Mouse (Mus musculus) neural tube, embryonic 10.5 days (tissue): ENCODE measurements around the gene Mt2.

ENCODE experiments used
- DNase-seq: peaks from one replicate; pipeline ENCODE4 v3.0.0-alpha.2; 2017; ENCODE audit warnings: low spot score; ENCODE audit errors: extremely low spot score

The Mt2 gene

DNA sequence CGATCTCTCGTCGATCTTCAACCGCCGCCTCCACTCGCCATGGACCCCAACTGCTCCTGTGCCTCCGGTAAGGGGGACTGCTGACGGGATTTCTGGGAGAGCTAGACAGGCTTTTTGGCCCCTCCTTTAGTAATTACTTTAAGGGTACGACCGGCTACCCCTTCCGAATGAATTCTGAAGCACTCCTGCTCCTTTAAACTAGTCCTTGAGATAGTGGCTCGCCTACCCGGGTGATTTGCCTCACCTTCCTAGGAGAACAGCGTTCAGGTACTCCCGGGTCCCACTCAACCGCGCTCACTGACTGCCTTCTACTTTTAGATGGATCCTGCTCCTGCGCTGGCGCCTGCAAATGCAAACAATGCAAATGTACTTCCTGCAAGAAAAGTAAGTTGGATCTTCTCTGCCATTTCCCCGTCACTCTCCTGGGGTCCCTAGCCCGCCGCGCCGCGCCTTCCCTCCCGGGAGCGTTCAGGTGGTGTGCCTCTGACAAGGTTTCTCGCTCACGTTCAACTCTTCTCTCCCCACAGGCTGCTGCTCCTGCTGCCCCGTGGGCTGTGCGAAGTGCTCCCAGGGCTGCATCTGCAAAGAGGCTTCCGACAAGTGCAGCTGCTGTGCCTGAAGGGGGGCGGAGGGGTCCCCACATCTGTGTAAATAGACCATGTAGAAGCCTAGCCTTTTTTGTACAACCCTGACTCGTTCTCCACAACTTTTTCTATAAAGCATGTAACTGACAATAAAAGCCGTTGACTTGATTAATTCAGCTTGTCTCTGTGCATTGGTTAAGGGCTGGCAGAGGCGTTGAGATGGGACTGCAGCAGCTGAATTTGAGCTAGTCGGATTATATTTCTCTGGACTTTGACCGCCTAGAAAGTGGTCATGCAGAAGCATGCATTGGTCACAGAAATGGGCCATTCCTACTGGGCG lies 607 bp downstream of the Mt2 start:
- peak; percentile 70 for DNase-seq

DNA sequence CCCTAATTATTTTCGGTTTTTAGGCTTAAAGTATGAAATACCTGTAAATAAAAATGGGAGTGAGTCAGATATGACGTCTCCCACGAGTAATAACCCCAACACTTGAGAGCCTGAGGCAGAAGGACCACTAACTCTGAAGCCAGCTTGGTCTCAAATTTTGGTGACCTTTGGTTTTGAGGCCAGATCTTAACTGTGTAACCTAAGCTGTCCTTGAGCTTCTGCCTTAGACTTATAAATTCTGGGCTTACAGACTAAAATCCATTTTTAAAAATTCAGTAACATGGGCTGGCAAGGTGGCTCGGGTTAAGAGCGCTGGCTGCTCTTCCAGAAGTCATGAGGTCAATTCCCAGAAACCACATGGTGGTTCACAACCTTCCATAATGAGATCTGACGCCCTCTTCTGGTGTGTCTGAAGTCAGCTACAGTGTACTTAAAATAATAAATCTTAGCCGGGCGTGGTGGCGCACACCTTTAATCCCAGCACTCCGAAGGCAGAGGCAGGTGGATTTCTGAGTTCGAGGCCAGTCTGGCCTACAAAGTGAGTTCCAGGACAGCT lies 1.5 kb downstream of the Mt2 start:
- no peak for DNase-seq

DNA sequence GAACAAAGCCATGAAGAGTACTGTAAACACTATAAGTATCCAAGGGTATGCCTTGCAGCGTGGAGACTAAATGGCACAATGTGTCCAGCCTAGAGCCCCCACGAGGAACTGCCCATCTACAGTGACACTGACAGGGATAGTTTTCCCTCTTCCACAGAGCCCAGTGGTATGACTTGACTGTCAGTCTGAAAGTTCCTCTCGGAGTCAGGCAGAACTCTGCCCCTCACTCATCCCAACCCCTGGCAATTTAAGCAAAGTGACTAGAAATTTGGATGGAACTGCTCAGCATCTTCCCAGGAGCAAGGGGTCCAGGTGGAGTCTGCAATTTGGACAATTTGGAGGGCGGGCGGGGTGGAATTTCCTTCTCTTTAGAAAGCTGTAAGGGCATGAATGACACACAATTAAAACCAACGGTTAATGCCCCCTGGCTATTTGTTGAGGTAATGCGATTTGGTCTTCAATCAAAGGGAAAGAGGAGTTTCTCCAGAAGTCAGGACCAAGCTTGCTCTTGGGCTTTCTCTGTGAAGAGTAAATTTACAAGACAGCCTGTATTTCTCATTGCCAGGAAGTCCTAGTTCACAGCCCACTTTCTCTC lies 2.3 kb downstream of the Mt2 start:
- DNase-seq = no peak

DNA sequence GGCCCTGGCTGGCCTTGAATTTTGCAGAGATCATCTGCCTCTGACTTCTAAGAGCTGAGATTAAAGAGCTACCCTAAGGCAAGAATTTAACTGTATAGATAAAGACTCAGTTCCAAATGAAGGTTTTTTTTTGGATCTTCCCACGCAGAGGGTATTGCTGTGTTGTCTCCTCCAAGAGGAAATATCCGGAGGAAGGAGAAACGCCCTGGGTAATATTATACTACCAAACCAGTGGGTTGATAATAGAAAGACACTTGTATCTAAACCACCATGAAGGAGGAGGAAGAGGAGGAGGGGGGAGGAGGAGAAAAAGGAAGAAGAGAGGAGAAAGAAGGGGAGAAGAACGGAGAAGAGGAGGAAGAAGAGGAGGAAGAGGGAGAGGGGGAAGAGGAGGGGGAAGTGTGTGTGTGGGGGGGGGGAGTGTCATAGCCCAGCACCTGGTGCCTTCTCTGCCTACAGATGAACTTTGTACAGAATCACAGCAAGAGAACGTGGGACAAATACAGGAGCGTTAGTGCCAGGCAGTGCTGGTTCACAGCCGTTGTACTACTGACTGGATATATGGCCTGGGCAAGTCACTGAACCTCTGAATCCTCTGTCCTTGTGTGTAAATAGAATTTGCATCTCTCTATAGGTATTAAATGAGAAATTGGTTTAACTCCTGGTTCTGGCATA lies 5.4 kb downstream of the Mt2 start:
- peak; percentile 9 for DNase-seq

DNA sequence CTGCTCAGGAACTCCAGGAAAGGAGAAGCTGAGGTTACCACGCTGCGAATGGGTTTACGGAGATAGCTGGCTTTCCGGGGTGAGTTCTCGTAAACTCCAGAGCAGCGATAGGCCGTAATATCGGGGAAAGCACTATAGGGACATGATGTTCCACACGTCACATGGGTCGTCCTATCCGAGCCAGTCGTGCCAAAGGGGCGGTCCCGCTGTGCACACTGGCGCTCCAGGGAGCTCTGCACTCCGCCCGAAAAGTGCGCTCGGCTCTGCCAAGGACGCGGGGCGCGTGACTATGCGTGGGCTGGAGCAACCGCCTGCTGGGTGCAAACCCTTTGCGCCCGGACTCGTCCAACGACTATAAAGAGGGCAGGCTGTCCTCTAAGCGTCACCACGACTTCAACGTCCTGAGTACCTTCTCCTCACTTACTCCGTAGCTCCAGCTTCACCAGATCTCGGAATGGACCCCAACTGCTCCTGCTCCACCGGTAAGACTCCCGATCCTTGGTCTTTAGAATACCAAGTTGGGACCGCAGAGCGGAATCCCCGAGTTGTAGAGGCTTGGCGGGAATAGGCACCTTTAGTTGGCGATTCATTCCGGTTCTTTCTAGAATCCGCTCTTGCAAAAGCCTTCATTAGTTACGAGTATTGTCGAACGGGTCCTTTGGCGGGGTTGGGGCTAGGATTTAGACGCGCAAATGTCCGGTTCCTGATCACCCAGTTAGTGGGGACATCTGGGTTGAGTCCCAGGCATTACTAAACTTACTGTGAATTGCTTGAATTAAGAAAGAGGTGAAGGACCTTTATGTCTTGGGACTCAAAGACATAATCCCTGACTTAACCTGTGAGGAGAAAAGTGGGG lies 6.6 kb downstream of the Mt2 start, which contains the start of gene Mt1:
TSS of gene Mt1 (plus strand) at position 226 of the 856 bp plus-strand sequence.
- peak; percentile 72 for DNase-seq

DNA sequence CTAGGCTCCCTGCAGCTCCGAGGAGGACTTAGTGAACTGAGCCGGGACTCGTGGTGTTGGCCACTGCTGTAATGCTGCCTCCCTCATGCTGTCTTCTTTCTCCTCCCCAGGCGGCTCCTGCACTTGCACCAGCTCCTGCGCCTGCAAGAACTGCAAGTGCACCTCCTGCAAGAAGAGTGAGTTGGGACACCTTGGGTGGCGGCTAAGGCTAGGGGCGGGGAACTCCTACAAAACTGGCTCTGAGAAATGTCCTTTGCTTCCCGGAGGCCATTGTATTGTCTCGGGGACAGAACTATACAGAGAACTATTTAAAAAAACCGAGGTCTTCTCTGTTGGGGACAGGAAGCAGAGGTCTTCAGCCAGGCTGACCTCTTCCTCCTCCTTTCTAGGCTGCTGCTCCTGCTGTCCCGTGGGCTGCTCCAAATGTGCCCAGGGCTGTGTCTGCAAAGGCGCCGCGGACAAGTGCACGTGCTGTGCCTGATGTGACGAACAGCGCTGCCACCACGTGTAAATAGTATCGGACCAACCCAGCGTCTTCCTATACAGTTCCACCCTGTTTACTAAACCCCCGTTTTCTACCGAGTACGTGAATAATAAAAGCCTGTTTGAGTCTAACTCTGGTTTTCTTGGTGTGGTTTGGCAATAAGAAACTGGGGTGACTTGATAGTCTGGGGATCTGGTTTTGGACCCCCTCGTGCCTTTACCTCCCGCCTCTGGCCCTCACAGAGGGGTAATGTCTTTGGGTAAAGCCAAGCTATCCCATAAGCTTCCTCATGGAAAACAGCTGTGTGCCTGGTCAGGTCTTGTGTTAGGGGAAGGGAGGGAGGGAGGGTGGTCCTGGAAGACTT lies 7.5 kb downstream of the Mt2 start:
- DNase-seq = peak; percentile 66

DNA sequence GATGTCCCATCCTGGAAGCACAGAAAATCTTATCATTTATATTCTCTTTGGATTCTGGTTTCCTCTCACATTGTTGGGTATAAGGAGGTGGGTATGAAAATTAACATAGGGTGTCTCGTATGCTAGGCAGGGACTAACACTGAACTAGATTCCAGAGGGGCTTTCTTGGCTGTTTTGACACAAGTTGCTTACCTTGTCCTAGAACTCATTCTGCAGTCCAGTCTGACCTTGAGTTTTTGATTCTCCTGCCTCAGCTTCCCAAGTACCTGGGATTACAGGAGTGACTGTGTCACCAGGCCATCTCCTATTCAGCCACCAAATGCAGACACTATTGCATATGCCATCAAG lies 8.1 kb downstream of the Mt2 start:
- no peak for DNase-seq

DNA sequence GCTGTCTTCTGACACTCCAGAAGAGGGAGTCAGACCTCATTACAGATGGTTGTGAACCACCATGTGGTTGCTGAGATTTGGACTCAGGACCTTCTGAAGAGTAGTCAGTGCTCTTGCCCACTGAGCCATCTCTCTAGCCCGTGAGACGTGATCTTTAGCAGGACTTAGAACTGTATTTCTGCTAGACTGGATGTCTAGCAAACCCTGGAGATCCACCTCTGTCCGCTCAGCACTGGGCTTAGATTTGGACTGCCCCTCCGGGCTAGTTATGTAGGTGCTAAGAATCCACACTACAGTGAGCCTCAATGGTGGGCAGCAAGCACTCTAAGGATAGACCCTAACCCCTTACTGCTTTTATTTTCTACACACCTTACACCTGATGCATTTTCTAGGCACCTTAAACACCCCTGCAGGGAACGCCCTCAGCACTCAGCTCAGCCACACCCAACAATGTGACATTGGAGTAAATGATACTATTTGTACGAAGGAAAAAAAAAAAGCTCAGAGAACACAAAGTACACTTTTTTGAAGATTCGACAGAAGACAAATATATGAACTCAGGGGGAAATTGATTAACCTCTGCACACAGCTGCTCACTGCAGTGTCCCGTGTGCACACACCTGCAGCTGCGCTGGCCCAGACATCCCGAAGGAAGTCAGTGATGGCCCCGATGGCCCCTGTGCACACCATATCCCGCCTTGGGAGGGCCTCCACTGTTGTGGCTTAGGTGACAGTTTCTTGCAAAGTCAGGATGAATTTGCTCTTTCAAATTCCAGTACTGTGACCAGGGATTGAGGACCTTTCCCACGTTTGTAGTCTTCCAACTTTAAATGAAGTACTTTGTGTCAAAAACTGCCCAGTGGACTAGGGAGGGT lies 9.8 kb downstream of the Mt2 start:
- DNase-seq = peak; percentile 16

DNA sequence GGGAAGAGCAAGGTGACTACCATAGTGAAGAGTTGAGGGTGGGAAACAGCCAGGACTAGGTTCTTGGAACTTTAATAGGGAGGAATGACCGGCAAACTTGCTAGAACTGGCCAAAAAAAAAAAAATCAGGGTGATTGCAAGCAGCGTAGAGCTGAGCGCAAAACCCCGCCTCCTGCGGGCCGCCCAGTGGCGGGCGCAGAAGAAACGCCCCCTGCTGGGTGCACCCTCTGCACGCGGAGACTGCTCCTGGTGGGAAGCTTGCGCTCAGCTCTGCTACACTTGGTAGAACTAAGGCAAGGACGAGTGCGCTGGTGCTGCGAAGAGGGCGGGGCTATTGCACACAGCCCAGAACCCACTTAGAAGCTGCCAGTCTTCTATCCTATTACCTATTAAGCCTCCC lies 10.7 kb downstream of the Mt2 start:
- peak; percentile 65 for DNase-seq

DNA sequence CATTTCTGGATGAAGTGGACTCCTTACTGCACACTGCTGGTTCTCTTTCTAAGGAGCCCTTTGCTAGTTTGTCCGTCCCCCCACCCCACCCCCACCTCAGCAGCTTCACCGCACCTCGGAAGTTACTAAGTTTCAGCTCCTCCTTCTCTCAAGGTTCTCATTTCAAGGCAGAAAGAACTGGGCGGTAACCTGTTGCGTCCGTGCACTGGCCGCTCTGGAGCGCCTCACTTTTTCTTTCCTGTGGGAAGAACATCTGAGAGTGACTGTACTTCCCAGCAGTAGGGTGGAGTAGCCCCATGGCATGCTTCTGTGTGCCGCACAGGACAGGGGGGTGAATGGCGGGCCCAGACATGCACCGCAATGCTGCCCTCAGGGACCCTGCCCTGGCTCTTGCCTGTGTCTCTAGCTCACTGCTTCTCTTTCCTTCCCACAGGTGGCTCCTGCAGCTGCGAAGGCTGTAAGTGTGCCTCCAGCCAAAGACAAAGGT lies 11.9 kb downstream of the Mt2 start:
- DNase-seq = peak; percentile 13

DNA sequence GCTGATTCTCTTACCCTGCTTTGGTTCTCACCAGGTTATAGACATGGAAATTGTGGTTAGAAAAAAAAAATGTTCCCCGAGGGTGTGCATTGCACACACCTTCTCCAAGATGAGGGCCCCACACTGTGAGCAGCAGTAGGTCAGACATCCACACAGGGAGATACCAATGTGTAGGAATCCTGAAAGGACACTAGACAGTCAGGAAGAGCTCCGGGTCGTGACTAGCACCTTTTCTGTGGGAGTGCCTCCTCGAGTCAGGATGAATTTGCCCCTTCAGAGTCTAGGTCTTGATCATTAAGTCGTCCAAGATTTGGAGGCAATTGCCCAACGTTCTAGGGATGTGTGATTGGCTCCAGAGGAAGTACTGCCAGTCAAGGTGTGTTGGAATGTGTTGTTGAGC lies 13.3 kb downstream of the Mt2 start:
- DNase-seq = no peak

DNA sequence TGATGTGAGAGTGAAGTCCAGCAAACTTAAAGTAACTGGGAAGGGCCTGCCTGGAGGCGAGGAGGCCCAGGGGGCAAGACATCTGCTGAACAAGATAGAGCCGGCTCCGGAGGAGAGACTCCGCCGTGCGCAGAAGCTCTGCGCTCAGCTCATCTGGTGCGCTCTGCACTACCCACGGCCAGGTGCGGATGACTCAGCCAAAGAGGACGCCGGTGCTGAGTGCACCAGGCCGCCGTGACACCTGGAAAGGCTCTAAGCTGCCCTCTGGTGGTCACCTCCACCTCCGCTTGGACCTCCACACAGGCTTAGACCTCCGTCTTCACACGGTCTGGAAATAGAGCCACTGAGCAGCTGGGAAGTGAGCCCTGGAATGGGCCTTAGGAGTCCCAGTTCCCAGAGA lies 14.1 kb downstream of the Mt2 start:
- DNase-seq = peak; percentile 73

DNA sequence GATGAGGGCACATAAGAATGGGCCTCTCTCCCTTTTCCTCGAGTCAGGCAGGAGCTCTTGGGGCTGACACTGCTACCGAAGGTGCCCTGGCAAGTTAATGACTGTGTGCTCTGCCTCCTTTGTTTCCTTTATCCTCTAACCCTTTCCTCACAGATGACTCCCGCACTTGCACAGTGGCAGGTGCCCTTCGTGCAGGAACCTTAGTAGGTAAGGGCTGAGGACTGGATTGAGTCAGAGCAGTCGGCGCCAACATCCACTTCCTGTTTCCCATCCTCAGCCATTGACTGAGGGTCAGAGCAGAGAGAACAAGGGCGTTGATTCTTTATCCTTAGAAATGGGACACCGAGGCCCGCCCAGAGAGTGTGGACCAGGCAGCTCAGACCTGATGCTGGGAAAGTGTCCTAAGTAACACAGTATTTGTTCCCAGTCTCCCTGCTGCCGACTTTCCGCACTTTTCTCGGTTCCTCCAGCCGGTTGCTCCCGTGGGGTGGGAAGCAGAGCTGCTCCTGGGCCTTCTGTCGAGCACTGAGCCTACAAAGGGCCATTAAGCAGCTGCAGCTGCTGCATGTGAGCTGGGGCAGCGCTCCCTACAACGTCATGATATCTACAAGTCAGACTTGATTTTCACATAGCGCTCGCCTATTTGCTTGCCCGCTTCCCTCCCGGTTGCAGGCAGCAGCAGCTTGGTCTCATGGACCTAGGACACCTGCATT lies 15.0 kb downstream of the Mt2 start:
- DNase-seq = peak; percentile 39

DNA sequence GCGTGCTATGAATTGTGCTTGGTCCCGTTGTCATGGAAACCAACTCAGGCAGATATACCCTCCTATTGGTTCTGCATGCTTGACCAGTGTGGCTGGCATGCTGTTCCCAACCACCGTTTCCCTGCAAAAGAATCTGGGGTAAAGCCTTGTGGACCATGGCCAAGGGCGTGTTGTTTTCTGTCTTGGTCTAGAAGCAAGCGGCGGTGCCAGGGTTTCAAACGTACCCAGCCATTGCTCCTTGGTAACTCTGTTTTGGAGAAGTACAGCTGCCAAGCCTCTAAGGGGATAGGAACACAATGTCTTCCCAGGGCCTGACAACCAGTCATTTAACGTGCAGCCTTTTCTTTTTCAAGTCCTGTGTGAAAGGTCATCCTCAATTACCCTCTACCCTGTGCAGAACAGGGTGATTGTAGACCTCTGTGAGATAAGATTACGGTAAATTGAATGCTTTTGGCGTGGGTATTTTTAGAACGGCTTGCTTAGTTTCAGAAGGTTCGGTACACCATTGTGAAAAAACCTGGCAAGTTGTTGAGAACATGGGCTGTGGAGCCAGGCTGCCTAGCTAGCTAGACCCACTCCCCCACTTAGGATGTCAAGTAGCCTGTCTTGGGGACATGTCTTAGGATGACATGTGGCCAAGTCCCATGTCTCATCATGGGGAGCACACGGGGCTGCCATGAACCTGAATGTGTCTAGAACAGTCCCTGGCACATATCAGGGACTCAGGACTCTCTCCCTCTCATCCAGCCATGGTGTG lies 17.0 kb downstream of the Mt2 start:
- no peak for DNase-seq

DNA sequence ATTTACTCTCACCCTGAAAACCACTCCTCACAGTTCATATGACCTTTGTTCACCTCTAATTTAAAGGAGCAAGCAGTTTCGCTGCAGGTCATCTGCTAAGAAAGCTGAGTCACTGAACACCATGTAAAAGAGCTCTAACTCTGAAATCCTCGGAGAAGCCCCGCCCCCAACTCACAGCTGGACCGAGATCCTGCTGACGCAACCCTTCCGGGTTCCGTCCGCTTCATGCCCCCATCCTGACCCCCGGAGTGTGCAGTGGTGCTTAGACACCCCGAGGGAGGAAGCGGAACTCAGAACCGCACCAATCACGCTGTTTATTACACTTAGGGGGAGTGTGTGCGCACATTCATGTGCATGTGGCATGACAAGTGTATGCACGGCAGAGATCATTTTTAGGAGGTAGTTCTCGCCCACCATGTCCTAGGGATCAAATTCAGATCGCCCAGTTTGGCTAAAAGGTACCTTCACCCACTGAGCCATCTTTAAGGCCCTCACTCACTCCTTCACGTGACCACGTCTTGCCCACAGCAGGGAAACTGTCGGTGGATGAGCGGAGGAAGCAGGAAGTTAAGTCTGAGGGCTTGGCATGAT lies 18.7 kb downstream of the Mt2 start:
- peak; percentile 36 for DNase-seq

DNA sequence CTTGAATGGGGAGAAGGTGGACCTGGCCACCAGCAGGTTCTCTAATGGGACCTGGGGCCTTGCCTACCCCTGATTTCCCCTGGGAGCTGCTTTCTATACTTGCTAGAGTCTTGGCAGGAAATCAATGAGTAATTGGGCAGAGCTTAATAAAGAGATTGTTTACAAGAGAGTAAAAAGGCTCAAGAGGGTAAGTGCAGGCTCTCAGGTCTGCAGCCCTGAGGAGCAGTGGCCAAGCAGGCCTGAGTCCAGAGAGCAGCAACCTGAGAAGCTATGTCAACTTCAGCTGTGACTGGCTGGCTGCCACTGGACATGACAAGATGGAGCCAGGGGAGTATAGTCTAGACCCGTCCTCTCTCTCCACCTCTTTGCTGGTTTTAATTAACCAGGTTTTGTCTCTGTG lies 20.5 kb downstream of the Mt2 start:
- no peak for DNase-seq

DNA sequence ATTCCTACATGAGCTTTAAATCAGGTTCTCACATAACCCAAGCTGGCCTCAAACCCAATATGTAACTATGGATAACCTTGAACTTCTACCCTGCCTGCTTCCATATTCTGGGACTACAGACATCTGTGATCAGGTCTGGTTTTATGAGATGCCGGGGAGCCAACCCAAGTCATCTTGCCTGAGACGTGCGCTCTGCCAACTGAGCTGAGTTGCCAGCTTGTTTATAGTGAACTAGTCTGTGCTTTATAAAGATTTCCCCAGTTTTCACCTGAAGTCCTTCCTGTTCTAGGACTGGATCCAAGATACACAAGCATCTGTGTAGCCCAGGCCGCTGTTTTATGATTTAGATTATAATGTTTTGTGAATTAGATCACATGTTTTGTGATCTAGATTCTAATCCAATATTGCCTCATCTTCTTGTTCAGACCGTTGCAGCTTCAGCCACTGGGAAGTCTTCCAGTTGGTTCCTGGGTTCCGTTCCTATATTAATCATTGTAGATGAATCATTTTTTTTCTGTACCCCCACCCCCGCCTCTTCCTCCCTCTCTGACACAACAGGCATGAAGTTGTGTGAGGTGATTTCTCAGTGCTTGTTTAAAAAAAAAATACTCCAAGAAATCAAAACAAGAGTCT lies 22.2 kb downstream of the Mt2 start:
- DNase-seq = no peak
